Mouse (Mus musculus): ENCODE measurements at regions not wholly inside any gene's neighbourhood (a gene's known extent, or its start where the extent isn't known, plus 50 kb on each side); places are given as distances from the start of the nearest gene placed in this dataset.

DNA sequence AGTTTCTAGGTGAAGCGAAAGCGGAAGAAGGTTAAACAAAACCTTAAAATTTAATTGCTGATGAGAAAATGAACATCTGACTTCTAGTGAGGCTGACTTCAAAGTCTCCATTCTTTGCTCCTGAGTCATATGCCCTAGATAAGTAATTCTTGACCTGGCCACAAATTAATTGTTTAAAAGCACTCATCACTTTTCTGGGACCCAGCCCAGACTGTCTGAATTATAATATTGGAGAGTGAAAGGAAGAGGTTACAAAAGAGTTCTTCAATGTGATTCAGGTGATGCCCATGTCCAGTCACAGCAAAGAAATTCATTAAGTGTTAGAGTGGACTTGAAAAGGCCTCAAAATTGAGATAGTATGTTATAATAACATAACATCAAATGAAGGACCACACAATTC is 867.3 kb downstream of the Kcna4 start:
- TF ChIP-seq CTCF (conservative IDR thresholded peaks at IDR 0.05; ENCODE audit: insufficient read depth, insufficient read length, low read depth, low read length) (no peak), POLR2A (IDR thresholded peaks at IDR 0.05; ENCODE audit: low read depth, low read length) (no peak)

Data from kidney, adult 2 months (tissue).